In genomic region chr9:123766996-123767395, GRCm38 (mm10) we compare ENCODE assay signal across 12 mouse cellular contexts. TPM values are rescaled to one million over a fixed set of nuclear protein-coding genes. Genes with fewer than 3 reads are reported as not detected.
"Had no signal": no experiment of that assay in that cellular context is flagged by ENCODE, and none has a peak within 500 bp of the region (broad histone marks: within the 10 kb centered on the region; RNA-seq: fewer than 3 reads in every experiment).

No protein-coding gene starts in this region.

- H3K27ac ChIP-seq: layer of hippocampus, adult 2 months; limb, embryonic 13.5 days; liver, embryonic 14.5 days; midbrain, embryonic 12.5 days; neural tube, embryonic 15.5 days had no signal

- H3K4me1 ChIP-seq: limb, embryonic 13.5 days; midbrain, embryonic 12.5 days; neural tube, embryonic 15.5 days had no signal

- DNase-seq: kidney, adult 9 months; kidney, postnatal 10 days; kidney, postnatal 4 days; left cerebral cortex, postnatal 4 days; lung, adult 18-20 months; right cerebral cortex, adult 18-20 months; spleen, adult 18-20 months had no signal

- H3K4me3 ChIP-seq: layer of hippocampus, adult 2 months; limb, embryonic 13.5 days; midbrain, embryonic 12.5 days; neural tube, embryonic 15.5 days had no signal

- H3K27me3 ChIP-seq: limb, embryonic 13.5 days; midbrain, embryonic 12.5 days; neural tube, embryonic 15.5 days had no signal

- H3K36me3 ChIP-seq: limb, embryonic 13.5 days; midbrain, embryonic 12.5 days; neural tube, embryonic 15.5 days had no signal

RNA-seq across cellular contexts. Expression of gene Cxcr6, which starts 39.3 kb away (rescaled TPM):
- polyA plus RNA-seq: neural tube, embryonic 15.5 days had no signal
